Mouse (Mus musculus): Measurements from ENCODE around the gene BC025920.

BC025920 gene

DNA sequence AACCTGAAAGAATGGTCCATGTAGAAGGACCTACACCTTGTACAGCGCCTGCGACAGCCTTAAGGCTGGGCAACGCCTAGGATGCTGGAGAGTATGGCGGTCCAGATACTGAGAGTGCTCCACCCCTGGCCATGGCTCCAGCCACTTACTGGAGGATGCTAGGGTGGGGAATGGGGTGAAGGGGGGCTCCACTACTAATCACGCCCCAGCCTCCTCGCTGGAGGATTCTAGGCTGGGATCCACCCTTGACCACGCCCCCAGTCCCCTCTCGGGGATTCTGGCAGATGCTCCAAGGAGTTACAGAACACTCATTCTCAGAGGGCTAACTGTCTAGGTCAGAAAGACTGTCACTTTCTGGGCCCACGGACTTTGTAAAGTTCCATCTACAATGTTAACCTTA, 33.1 kb upstream of the BC025920 start:
- in situ Hi-C loops (cut with MboI; ENCODE audit: low sequenced_read_pairs), result no loop called here

DNA sequence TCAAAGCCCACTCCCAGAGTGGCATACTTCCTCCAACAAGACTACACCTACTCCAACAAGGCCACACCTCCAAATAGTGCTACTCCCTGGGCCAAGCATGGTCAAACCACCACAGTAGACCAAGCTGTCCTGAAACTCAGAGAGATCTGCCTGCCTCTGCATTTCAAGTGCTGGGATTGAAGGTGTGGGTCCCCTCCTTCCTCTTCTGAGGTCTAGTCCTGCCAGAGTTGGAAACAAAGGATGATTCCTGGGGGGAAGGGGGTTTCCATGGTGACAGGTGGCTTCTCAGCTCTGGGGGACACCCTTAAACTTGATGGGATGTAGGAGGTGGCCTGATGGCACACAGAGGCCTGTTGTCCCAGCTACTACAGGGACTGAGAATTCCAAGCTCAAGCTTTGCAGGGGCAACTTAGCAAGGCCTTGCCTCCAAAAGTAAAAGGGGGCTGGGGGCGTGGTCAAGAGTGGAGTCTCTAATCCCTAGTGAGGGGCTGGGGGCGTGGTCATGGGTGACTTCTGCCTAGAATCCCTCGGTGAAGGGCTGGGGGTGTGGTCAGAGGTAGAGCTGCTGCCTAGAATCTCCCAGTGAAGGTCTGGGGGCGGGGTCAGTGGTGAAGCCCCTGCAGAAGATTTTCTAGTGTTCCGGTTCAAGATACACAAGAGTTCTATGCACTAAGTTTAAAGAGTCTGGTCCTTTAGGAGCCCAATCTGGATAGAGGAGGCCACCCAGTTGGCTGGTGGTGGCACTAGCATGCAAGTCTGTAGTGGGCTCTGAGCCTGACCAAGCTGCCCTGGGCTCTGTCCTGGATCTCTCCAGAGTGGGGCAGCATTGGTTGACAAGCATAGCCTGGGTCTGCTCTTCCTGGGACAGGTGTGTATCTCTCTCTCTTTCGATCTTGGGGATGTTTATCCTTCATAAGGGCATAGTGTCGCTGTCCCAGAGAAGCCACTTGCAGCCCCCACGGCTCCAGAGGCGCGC, 31.7 kb upstream of the BC025920 start, which contains the start of gene Tle2:
Gene Tle2 (plus strand): TSS at position 481 of the 976 bp plus-strand sequence.
- in situ Hi-C loops (cut with MboI; ENCODE audit: low sequenced_read_pairs), result no loop called here

DNA sequence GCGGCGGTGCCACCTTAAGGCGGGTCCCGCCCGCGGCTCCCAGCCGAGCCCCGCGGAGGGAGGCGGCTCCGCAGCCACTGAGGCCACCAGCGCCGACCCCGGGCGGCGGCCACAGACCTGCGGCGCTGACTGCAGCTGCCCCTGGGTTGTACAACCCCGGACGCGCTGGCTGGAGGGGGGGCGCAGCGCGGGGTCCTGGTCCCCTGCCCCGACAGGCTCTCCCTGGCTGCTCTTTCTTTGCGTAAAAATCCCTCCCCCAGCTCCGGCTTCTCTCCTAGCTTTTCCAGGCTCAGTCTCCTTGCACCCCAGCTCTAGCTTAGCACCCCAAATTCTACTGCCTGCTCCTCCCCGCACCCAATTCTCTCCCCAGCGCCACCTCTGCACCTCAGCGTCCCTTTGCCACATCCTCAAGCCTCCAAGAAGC, 30.9 kb upstream of the BC025920 start:
- in situ Hi-C loops (cut with MboI; ENCODE audit: low sequenced_read_pairs), result no loop called here

- in situ Hi-C loops (cut with MboI; ENCODE audit: low sequenced_read_pairs), result no loop called here
Measured at GRCm38 (mm10) chr10:81575695-81576094, 30.4 kb upstream of the BC025920 start.

GRCm38 (mm10) chr10:81579967-81580366, 26.1 kb upstream of the BC025920 start:
- in situ Hi-C loops (cut with MboI; ENCODE audit: low sequenced_read_pairs), result no loop called here

GRCm38 (mm10) chr10:81580441-81581070, 25.5 kb upstream of the BC025920 start:
- in situ Hi-C loops (cut with MboI; ENCODE audit: low sequenced_read_pairs), result no loop called here

GRCm38 (mm10) chr10:81583347-81583746, 22.7 kb upstream of the BC025920 start:
- in situ Hi-C loops (cut with MboI; ENCODE audit: low sequenced_read_pairs), result no loop called here

- in situ Hi-C loops (cut with MboI; ENCODE audit: low sequenced_read_pairs), result no loop called here
Measured at GRCm38 (mm10) chr10:81588739-81589138, 17.3 kb upstream of the BC025920 start.

- in situ Hi-C loops (cut with MboI; ENCODE audit: low sequenced_read_pairs), result no loop called here
Measured at GRCm38 (mm10) chr10:81591846-81592245, 14.2 kb upstream of the BC025920 start.

DNA sequence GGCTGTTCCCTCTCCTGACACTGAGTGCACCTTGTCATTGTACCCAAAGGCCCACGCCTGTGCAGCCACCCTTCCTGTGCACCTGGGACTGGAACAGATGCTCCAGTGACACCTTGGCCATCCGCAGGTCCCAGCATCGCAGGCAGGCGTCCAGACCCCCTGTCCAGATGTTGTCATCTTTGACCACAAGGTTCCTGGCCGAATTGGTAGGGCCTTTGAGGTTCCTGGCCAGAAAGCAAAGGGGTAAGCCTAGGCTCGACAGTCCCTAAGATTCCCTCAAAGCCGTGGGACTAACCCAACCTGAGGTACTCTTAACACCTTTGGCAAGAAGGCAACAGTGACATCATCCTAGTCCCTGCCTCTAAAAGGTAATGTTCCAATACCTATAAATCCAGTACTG, 13.4 kb upstream of the BC025920 start:
- in situ Hi-C loops (cut with MboI; ENCODE audit: low sequenced_read_pairs), result no loop called here

GRCm38 (mm10) chr10:81593223-81593622, 12.8 kb upstream of the BC025920 start:
- in situ Hi-C loops (cut with MboI; ENCODE audit: low sequenced_read_pairs), result no loop called here

DNA sequence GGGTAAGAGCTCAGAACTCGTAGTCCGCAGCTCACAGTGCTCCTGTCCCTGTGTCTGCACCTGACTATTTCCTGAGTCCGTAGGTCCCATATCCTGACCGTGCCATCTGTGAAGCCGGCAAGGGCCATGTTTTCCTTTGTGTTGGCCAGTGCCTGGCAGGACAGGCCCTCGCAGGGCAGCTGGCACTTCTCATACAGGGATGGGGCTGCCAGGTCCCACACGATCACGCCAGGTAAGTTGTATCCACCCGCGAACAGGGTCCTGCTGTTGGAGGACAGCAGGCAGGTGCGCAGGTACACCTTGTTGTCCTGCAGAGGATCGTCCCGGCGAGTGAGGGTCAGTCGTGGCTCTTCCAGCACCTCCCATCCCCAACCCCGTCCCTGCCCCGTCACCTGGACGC, 12.1 kb upstream of the BC025920 start:
- in situ Hi-C loops (cut with MboI; ENCODE audit: low sequenced_read_pairs), result no loop called here

DNA sequence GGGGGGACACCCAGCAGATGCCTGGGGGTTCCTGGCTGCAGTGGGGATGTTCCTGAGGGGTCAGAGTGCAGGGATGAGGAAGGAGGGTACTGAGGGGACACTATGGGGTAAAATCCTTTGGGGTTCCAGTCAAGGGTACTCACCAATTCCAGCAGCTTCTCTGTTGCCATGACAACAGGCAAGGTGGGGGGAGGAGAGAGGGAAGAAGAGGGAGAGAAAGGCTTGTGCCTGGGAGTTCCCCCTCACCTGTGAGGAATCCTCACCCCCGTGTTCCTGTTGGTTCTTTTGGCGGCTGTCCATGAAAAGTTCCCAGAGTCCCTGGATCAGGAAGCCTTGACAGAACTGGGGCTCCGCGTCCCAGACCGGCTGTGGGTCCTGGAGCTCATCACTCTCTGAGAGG, 10.5 kb upstream of the BC025920 start:
- in situ Hi-C loops (cut with MboI; ENCODE audit: low sequenced_read_pairs), result no loop called here

- in situ Hi-C loops (cut with MboI; ENCODE audit: low sequenced_read_pairs), result no loop called here
Measured at GRCm38 (mm10) chr10:81596611-81597010, 9.5 kb upstream of the BC025920 start.

GRCm38 (mm10) chr10:81597137-81597950, 8.7 kb upstream of the BC025920 start:
- in situ Hi-C loops (cut with MboI; ENCODE audit: low sequenced_read_pairs), result no loop called here

DNA sequence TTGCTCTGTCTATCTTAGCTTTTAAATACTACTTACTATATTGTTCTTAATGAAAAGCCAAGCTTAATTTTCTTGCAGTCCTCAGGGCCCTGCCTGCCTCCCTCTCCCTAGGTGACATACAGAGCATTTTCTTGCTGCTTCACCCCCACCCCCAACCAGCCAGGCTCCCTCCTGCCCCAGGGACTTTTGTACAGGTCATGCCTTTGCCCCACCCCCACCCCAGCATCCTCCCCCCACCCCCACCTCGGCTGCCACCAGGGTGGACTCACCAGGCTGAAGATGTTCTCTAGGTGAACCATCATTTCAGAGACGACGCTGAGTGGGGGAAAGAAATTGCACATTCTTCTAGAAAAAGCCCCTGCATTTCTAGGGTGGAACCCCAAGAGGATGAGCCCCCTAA, 7.7 kb upstream of the BC025920 start:
- in situ Hi-C loops (cut with MboI; ENCODE audit: low sequenced_read_pairs), result no loop called here

DNA sequence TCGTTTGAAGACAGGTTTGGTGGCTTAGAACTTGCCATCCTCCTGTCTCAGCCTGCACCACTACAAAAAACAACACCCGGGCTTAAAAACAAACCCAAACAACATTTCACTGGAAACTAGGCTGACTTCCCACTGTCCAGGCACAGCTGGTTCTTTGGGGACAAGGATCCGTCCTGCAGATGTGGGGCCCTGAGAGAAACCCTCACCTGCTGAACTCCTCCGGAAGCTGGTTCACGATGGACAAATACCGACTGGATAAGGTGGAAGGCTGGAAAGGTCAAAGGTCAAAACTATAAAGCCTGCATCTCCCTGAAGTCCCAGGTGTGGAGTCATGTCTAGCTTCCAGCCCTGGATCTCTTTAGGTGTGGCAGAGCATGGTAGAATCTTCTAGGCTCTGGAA, 7.2 kb upstream of the BC025920 start:
- in situ Hi-C loops (cut with MboI; ENCODE audit: low sequenced_read_pairs), result no loop called here

DNA sequence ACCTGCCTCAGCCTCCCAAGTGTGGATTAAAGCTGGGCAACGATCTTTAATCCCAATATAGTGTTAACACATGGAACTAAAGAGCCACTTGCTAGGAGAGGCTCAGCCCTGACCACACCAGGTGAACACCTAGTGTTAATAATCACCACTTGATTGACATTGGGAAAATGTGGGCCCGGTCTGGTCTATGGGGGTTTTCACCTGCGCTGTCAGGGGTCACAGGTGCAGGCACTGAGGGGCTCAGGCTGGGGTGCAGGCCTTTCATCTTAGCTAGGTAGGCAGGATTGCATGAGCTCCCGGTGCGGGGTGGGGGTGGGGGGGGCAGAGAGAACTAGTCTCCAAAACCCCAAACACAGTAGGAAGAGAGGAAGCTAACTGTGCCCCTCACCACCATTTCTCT, 6.4 kb upstream of the BC025920 start:
- in situ Hi-C loops (cut with MboI; ENCODE audit: low sequenced_read_pairs), result no loop called here

DNA sequence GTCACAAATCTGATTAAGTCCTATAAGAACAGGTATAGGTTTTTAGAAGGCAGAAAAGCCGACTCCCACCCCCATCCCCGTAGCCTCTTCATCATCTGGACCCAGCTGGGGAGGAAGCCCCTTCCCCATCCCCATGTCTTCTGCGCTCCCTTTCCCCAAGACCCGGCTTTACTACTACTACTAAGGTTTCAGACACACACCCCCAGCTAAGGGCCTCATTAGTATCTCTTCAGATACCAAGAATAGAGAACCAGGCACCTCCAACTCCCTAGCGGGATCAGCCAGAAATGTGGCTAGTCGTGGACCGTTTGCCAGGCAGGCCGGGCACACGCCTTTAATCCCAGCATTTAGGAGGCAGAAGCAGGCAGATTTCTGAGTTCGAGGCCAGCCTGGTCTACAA, 6.0 kb upstream of the BC025920 start:
- in situ Hi-C loops (cut with MboI; ENCODE audit: low sequenced_read_pairs), result no loop called here

DNA sequence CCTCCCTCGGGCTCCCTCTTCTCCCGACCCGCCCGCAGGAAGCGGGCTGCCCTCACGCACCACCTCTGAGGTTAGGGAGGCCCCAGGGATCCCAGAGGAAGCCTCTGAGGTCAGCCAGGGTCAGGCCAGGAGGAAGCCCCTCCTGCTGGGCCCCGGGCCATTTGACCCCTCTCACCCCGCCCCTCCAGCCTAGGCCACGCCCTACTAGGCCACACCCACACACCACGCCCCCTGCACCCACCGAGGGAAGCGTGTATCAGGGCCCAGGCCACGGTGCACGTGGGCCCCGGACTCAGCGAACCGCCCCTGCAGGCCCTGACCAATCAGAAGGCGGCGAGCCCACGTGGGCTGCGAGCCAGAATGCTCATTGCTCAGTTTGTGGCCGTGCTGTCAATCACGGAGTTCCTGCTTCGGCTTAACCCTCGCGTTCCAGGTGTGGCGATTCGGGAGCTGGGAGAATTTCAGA, 5.3 kb upstream of the BC025920 start, which contains the start of gene Tle6:
Gene Tle6 (minus strand): TSS at position 336 of the 466 bp plus-strand sequence.
- in situ Hi-C loops (cut with MboI; ENCODE audit: low sequenced_read_pairs), result no loop called here

- in situ Hi-C loops (cut with MboI; ENCODE audit: low sequenced_read_pairs), result no loop called here
Measured at GRCm38 (mm10) chr10:81601396-81601905, 4.6 kb upstream of the BC025920 start.

Measured in CH12F3 (cell line).